Mouse (Mus musculus) liver, embryonic 12.5 days (tissue): Measurements from ENCODE around the gene Dgkh. TPM values are rescaled to one million over a fixed set of nuclear protein-coding genes. Genes with fewer than 3 reads are reported as not detected.
"Not testable (repeated sequence)": the region's sequence is repeated elsewhere in the genome, so short reads cannot be mapped to it uniquely, and the experiment has no call there.

Experiments used
- ATAC-seq: fragments of 200-750 bp; cut with Nextera tagmentation; 2 replicates; pipeline ENCODE4 v1.8.0; 2017; ENCODE audit warnings: moderate number of reproducible peaks, mild to moderate bottlenecking, moderate library complexity
- H3K27ac ChIP-seq: fragments of 300-500 bp; sonication (generic); 2 replicates; pipeline ENCODE4 v1.5.1; 2016; ENCODE audit warnings: mild to moderate bottlenecking
- H3K27me3 ChIP-seq: fragments of 300-500 bp; sonication (generic); replicated peaks from 2 replicates; pipeline ENCODE4 v1.6.1; 2016; ENCODE audit warnings: mild to moderate bottlenecking, moderate library complexity
- H3K36me3 ChIP-seq: fragments of 300-500 bp; sonication (generic); 2 replicates; pipeline ENCODE4 v1.6.1; 2016; ENCODE audit warnings: mild to moderate bottlenecking, moderate library complexity
- H3K4me1 ChIP-seq: fragments of 300-500 bp; sonication (generic); 2 replicates; pipeline ENCODE4 v1.6.1; 2016
- H3K4me2 ChIP-seq: fragments of 300-500 bp; sonication (generic); 2 replicates; pipeline ENCODE4 v1.6.1; 2016; ENCODE audit warnings: mild to moderate bottlenecking, moderate library complexity
- H3K4me3 ChIP-seq: fragments of 300-500 bp; sonication (generic); 2 replicates; pipeline ENCODE4 v1.5.1; 2016; ENCODE audit warnings: mild to moderate bottlenecking, moderate library complexity
- H3K9ac ChIP-seq: fragments of 300-500 bp; sonication (generic); 2 replicates; pipeline ENCODE4 v1.6.1; 2016; ENCODE audit warnings: mild to moderate bottlenecking, moderate library complexity
- H3K9me3 ChIP-seq: fragments of 300-500 bp; sonication (generic); replicated peaks from 2 replicates; pipeline ENCODE4 v1.6.1; 2016; ENCODE audit warnings: mild to moderate bottlenecking, moderate library complexity
- WGBS: fragments of 180-500 bp; shearing (Covaris S2); methylation state at CpG from one replicate; pipeline ENCODE4 v1.1.7; 2016; ENCODE audit not compliant: insufficient replicate concordance; 5-methylcytosine and 5-hydroxymethylcytosine counted together
- polyA plus RNA-seq: library from polyadenylated mRNA; unstranded; fragments of >200 nt; fragmentation: Nextera tagmentation; extraction: Ambion mirVana; gene quantifications from 2 replicates; pipeline ENCODE4 v1.2.1, GENCODE M21; 2016

Dgkh gene
- polyA plus RNA-seq, 1 experiment from 2014 or later, result 1.2 TPM

GRCm38 (mm10) chr14:78584222-78584621 lies 148.4 kb downstream of the Dgkh start:
- 82% methylated on average over 13 of the region's 13 CpGs for WGBS
- Histone ChIP-seq H3K27ac (no peak overlapping the region), H3K36me3 (peaks cover 12% of the 10 kb centered on the region; the same call in 1 of the 2 replicates), H3K4me2 (no peak overlapping the region), H3K9me3 (no peaks in the 10 kb centered on the region), H3K27me3 (no peaks in the 10 kb centered on the region), H3K4me1 (0 out of 2 replicates have a peak, but pooled peaks cover 7% of the 10 kb centered on the region), H3K9ac (no peak overlapping the region), H3K4me3 (no peak overlapping the region)
- ATAC-seq, result no peak

DNA sequence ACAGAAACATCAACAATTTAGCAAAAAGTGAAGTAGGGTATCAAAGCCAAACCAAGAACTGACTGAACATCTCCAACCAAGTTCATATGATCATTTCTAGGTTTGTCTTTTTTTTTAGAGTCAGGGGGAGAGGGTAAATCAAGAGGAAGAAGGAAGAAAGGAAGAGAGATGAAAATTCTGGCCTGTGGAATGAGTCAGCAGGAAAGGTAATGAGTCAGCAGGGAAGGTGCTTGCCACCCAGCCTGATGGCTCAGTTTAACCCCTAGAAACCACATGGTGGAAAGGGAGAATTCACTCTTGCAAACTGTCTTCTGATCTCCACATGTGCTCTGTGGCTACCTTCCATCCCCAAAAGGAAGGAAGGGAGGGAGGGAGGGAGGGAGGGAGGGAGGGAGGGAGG lies 149.4 kb downstream of the Dgkh start:
- ATAC-seq, result peak; percentile 70; the same call in 1 of the 2 replicates
- H3K4me2 ChIP-seq, result no peak overlapping the region
- H3K27ac ChIP-seq, result peak overlapping the region; percentile 30; the same call in 1 of the 2 replicates

DNA sequence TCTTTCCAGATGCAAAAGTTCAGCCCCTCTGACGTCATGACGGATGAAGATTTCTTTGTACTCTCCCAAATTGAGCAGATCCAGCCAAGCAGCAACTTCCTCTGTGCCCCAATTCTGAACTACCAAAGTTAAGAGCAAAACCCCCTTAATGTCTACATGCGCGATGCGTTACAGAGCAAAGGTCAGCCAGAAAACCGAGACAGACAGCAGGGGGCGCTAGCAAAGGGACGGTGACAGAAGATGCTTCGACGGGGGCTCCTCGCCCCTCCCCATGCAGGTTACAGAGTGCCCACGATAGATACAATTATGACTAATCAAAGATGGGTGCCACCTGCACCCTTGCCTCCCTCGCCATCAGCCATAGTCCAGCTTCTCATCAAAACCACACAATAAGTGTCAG lies 156.7 kb downstream of the Dgkh start:
- 69% methylated on average over 13 of the region's 13 CpGs for WGBS
- Histone ChIP-seq H3K4me3 (no peak overlapping the region), H3K9ac (no peak overlapping the region), H3K27me3 (no peaks in the 10 kb centered on the region), H3K27ac (no peak overlapping the region), H3K36me3 (peaks cover 4% of the 10 kb centered on the region), H3K9me3 (no peaks in the 10 kb centered on the region), H3K4me1 (no peaks in the 10 kb centered on the region), H3K4me2 (no peak overlapping the region)
- ATAC-seq, result no peak

More for the DNA sequence above, 149.4 kb downstream of the Dgkh start:
- Histone ChIP-seq H3K4me3 (no peak overlapping the region), H3K4me1 (0 out of 2 replicates have a peak, but pooled peaks cover 7% of the 10 kb centered on the region), H3K9me3 (no peaks in the 10 kb centered on the region), H3K9ac (no peak overlapping the region), H3K27me3 (no peaks in the 10 kb centered on the region), H3K36me3 (peaks cover 12% of the 10 kb centered on the region; the same call in 1 of the 2 replicates)

DNA sequence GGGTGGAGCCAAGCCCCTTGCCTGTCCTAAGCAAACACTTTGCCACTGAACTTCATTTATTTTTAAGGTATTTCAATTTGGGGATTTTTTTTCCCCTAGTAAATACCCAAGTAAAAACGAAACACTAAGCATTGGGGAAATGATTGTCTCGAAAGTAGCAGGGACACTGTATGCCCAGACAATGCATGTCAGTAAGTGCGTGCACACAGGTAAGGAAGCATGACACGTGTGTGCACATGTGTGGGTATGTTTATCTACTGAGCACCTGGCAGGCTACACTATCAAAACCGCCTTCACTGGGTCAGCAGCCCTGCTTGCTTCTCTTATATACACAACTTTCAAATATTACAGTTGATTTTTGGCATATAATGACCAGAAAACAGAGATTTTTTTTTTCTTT lies 164.2 kb downstream of the Dgkh start:
- Histone ChIP-seq H3K27ac (no peak overlapping the region), H3K9ac (no peak overlapping the region)

DNA sequence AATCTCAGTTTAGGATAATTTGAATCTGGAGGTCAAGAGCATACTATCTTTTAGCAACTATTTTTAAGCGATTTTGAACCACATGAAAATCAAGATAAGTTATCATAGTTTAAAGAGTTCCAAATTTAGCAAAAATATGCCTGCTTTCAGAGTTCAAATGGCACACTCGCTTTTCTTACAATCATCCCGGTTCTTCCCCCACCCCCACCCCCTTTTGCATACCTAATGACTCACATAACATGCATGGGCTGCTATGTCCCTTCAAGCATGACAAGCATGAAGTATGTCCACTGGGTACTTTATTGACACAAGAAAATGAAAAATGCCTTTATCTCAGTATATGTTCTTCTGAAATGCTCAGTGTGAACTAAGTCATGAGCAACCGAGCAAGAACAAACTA lies 166.1 kb downstream of the Dgkh start:
- Histone ChIP-seq H3K4me3 (no peak overlapping the region), H3K27ac (no peak overlapping the region), H3K27me3 (no peaks in the 10 kb centered on the region), H3K4me1 (no peaks in the 10 kb centered on the region), H3K9me3 (no peaks in the 10 kb centered on the region), H3K4me2 (no peak overlapping the region), H3K36me3 (no peaks in the 10 kb centered on the region), H3K9ac (no peak overlapping the region)
- ATAC-seq, result no peak
- 73% methylated on average over 4 of the region's 4 CpGs for WGBS

More for the DNA sequence above, 164.2 kb downstream of the Dgkh start:
- no peaks in the 10 kb centered on the region for H3K36me3 ChIP-seq
- 60% methylated on average over 5 of the region's 5 CpGs for WGBS
- no peak for ATAC-seq
- H3K4me1 ChIP-seq, result no peaks in the 10 kb centered on the region
- no peaks in the 10 kb centered on the region for H3K27me3 ChIP-seq
- no peaks in the 10 kb centered on the region for H3K9me3 ChIP-seq
- H3K4me3 ChIP-seq, result no peak overlapping the region
- H3K4me2 ChIP-seq, result no peak overlapping the region

DNA sequence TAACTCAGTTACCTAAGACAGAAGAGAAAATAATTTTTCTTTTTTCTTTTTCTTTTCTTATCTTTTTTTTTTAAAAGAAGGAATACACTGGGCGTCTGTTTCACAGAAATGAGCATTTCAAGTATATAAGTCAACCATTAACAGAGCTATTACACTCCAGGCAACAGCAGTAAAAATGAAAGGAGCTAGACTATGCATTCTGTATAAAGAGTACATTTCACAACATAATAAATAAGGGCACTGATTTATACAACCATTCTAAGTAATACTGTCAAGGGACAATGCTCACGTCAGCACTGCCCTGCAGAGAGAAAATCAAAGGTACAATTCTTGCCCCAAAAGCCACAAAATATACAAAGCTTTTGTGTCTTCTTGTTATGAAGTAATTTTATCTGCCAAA lies 168.3 kb downstream of the Dgkh start:
- no peak overlapping the region for H3K27ac ChIP-seq
- 75% methylated on average over 2 of the region's 2 CpGs for WGBS
- H3K9me3 ChIP-seq, result no peaks in the 10 kb centered on the region
- ATAC-seq, result no peak
- no peaks in the 10 kb centered on the region for H3K36me3 ChIP-seq
- H3K9ac ChIP-seq, result no peak overlapping the region
- no peak overlapping the region for H3K4me2 ChIP-seq
- no peaks in the 10 kb centered on the region for H3K4me1 ChIP-seq
- no peak overlapping the region for H3K4me3 ChIP-seq
- no peaks in the 10 kb centered on the region for H3K27me3 ChIP-seq

GRCm38 (mm10) chr14:78563211-78563610 lies 169.4 kb downstream of the Dgkh start:
- Histone ChIP-seq H3K4me1 (no peaks in the 10 kb centered on the region), H3K9ac (no peak overlapping the region), H3K4me3 (no peak overlapping the region), H3K9me3 (no peaks in the 10 kb centered on the region), H3K27me3 (no peaks in the 10 kb centered on the region), H3K4me2 (no peak overlapping the region), H3K36me3 (no peaks in the 10 kb centered on the region), H3K27ac (no peak overlapping the region)
- 78% methylated on average over 7 of the region's 7 CpGs for WGBS
- no peak for ATAC-seq

GRCm38 (mm10) chr14:78562121-78562520 lies 170.5 kb downstream of the Dgkh start:
- WGBS, result 73% methylated on average over 4 of the region's 4 CpGs
- no peak overlapping the region for H3K9ac ChIP-seq
- H3K4me2 ChIP-seq, result no peak overlapping the region
- no peaks in the 10 kb centered on the region for H3K9me3 ChIP-seq
- H3K36me3 ChIP-seq, result no peaks in the 10 kb centered on the region
- no peak overlapping the region for H3K27ac ChIP-seq
- H3K27me3 ChIP-seq, result no peaks in the 10 kb centered on the region
- no peak for ATAC-seq
- no peak overlapping the region for H3K4me3 ChIP-seq
- no peaks in the 10 kb centered on the region for H3K4me1 ChIP-seq

DNA sequence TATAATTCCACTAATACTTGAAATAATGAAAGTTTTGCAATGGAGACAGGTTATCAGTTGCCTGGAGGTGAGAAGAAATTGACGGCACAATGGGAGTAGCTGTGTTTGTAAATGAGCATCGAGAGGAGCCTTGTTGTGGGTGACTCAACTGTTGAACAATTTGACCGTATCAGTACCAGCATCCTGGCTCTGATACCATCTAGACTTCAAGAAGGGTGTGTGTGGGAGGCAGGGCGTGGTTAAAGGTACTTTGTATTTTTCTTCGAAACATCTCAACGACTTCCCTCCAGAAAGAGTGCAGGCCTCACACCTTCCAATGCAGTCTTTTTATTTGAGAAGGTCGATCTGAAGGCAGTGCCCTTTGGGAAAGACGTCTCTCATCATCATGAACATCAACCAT lies 173.5 kb downstream of the Dgkh start:
- WGBS, result 72% methylated on average over 8 of the region's 8 CpGs
- no peak for ATAC-seq
- Histone ChIP-seq H3K9ac (no peak overlapping the region), H3K9me3 (no peaks in the 10 kb centered on the region), H3K4me3 (no peak overlapping the region), H3K27me3 (no peaks in the 10 kb centered on the region), H3K36me3 (no peaks in the 10 kb centered on the region), H3K4me2 (no peak overlapping the region), H3K4me1 (no peaks in the 10 kb centered on the region), H3K27ac (no peak overlapping the region)

GRCm38 (mm10) chr14:78554830-78555229 lies 177.7 kb downstream of the Dgkh start:
- H3K9me3 ChIP-seq, H3K4me3 ChIP-seq, H3K9ac ChIP-seq, ATAC-seq, H3K27me3 ChIP-seq, H3K4me1 ChIP-seq, H3K27ac ChIP-seq, H3K36me3 ChIP-seq, H3K4me2 ChIP-seq: not testable (repeated sequence)
- WGBS, result 76% methylated on average over 3 of the region's 3 CpGs

- ATAC-seq, result no peak
- WGBS, result 75% methylated on average over 6 of the region's 6 CpGs
Measured at GRCm38 (mm10) chr14:78553661-78554060, 178.9 kb downstream of the Dgkh start.

GRCm38 (mm10) chr14:78548807-78549206 lies 183.8 kb downstream of the Dgkh start:
- no peak overlapping the region for H3K9ac ChIP-seq
- H3K4me1 ChIP-seq, result no peaks in the 10 kb centered on the region
- no peaks in the 10 kb centered on the region for H3K36me3 ChIP-seq
- H3K9me3 ChIP-seq, result no peaks in the 10 kb centered on the region
- no peak overlapping the region for H3K4me2 ChIP-seq
- no peak for ATAC-seq
- H3K27me3 ChIP-seq, result no peaks in the 10 kb centered on the region
- H3K27ac ChIP-seq, result no peak overlapping the region
- no peak overlapping the region for H3K4me3 ChIP-seq
- 33% methylated on average over 6 of the region's 6 CpGs for WGBS

More at GRCm38 (mm10) chr14:78553661-78554060, 178.9 kb downstream of the Dgkh start:
- Histone ChIP-seq H3K9me3 (no peaks in the 10 kb centered on the region), H3K9ac (no peak overlapping the region), H3K36me3 (no peaks in the 10 kb centered on the region), H3K27ac (no peak overlapping the region), H3K4me2 (no peak overlapping the region), H3K27me3 (no peaks in the 10 kb centered on the region), H3K4me1 (no peaks in the 10 kb centered on the region), H3K4me3 (no peak overlapping the region)

GRCm38 (mm10) chr14:78541319-78541718 lies 191.3 kb downstream of the Dgkh start:
- no peak for ATAC-seq
- peaks cover 9% of the 10 kb centered on the region for H3K4me1 ChIP-seq
- no peak overlapping the region for H3K4me3 ChIP-seq
- H3K9me3 ChIP-seq, result no peaks in the 10 kb centered on the region
- H3K36me3 ChIP-seq, result no peaks in the 10 kb centered on the region
- H3K4me2 ChIP-seq, result no peak overlapping the region
- no peak overlapping the region for H3K9ac ChIP-seq
- no peak overlapping the region for H3K27ac ChIP-seq
- H3K27me3 ChIP-seq, result no peaks in the 10 kb centered on the region
- WGBS, result 69% methylated on average over 3 of the region's 3 CpGs
